Mouse (Mus musculus) ES-Bruce4 (cell line): Measurements from ENCODE around the gene Ttll11.

Experiments
- CTCF ChIP-seq: IDR thresholded peaks from one replicate; pipeline ENCODE4 v1.8.1; 2011; ENCODE audit warnings: low read depth, low read length
- EP300 ChIP-seq: IDR thresholded peaks from 2 replicates; pipeline ENCODE4 v1.6.1; 2011; ENCODE audit warnings: low read depth, low read length; ENCODE audit not compliant: insufficient read depth
- POLR2A ChIP-seq: IDR thresholded peaks from one replicate; pipeline ENCODE4 v1.8.1; 2011; ENCODE audit warnings: low read length; ENCODE audit not compliant: insufficient read depth

DNA sequence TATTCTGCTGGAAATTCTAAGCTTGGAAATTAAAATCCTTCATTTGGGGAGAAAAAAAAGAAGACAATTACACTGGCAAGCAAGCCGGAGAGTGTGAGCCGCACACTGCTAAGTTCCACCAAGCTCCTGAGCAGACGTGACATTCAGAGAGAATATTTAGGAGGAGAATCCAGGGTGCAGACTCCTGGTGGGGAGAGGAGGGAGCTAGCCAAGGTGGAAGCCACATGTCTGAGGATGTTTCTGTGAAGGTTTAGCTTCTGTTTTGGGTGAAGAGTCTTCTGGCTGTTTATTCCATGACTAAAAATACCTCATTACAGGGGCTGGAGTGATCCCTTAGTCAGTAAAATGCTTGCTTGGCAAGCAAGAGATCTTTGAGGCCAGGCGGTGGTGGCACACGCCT, 200.4 kb downstream of the Ttll11 start:
- TF ChIP-seq EP300 (no peak), CTCF (no peak), POLR2A (no peak)
